Mouse (Mus musculus) megakaryocyte, embryonic 14.5 days (primary cell): ENCODE data around the gene Tpk1. TPM values are rescaled to one million over a fixed set of nuclear protein-coding genes. Genes with fewer than 3 reads are reported as not detected.

Experiments used
- H3K27me3 ChIP-seq: replicated peaks from 2 replicates; pipeline ENCODE3; 2012; ENCODE audit warnings: inconsistent platforms
- H3K36me3 ChIP-seq: replicated peaks from 2 replicates; pipeline ENCODE3; 2012; ENCODE audit warnings: low read length, inconsistent platforms, mixed read lengths
- H3K4me1 ChIP-seq: 2 replicates; pipeline ENCODE4 v1.6.1; 2012; ENCODE audit warnings: inconsistent platforms
- H3K4me3 ChIP-seq: replicated peaks from 2 replicates; pipeline ENCODE3; 2012; ENCODE audit warnings: moderate library complexity, mild to moderate bottlenecking, inconsistent platforms
- H3K9me3 ChIP-seq: 2 replicates; pipeline ENCODE4 v1.6.1; 2012; ENCODE audit warnings: inconsistent platforms
- FLI1 ChIP-seq: IDR thresholded peaks from 2 replicates; pipeline ENCODE4 v1.6.1; 2012; ENCODE audit warnings: low read length, inconsistent platforms, mixed read lengths
- GATA1 ChIP-seq: IDR thresholded peaks from 3 replicates; pipeline ENCODE4 v1.6.1; 2012; ENCODE audit warnings: mixed read lengths, low read length, inconsistent platforms, borderline replicate concordance
- polyA plus RNA-seq: library from polyadenylated mRNA; stranded (reverse); fragments of >175 nt; gene quantifications from 2 replicates; pipeline ENCODE4 v1.2.3, GENCODE M21; 2012; ENCODE audit warnings: low replicate concordance; ENCODE audit not compliant: insufficient read depth

Gene Tpk1
- polyA plus RNA-seq, 1 experiment = not detected

GRCm38 (mm10) chr6:43310071-43310470 lies 356.0 kb downstream of the Tpk1 start:
- Histone ChIP-seq H3K9me3 (no peaks in the 10 kb centered on the region), H3K4me3 (no peak overlapping the region), H3K4me1 (peaks cover 4% of the 10 kb centered on the region), H3K36me3 (no peaks in the 10 kb centered on the region), H3K27me3 (peaks cover 6% of the 10 kb centered on the region)
- no peak for TF ChIP-seq FLI1
- no peak for TF ChIP-seq GATA1

- peaks cover 4% of the 10 kb centered on the region for H3K4me1 ChIP-seq
- H3K9me3 ChIP-seq = no peaks in the 10 kb centered on the region
- no peak within 1 kb of the TSS for H3K4me3 ChIP-seq
- peaks cover 6% of the 10 kb centered on the region for H3K27me3 ChIP-seq
- H3K36me3 ChIP-seq = no peaks in the 10 kb centered on the region
- TF ChIP-seq GATA1 (no peak), FLI1 (no peak)
Observed at GRCm38 (mm10) chr6:43309454-43309853, 356.6 kb downstream of the Tpk1 start, which contains the start of gene Nobox. Nobox (minus strand) TSS chr6:43309554.

- peaks cover 7% of the 10 kb centered on the region for H3K27me3 ChIP-seq
- no peak for TF ChIP-seq FLI1
- no peak for TF ChIP-seq GATA1
- H3K36me3 ChIP-seq = no peaks in the 10 kb centered on the region
- peaks cover 28% of the 10 kb centered on the region for H3K4me1 ChIP-seq
- no peak overlapping the region for H3K4me3 ChIP-seq
- no peaks in the 10 kb centered on the region for H3K9me3 ChIP-seq
Observed at GRCm38 (mm10) chr6:43297508-43297850, 368.6 kb downstream of the Tpk1 start.

- TF ChIP-seq FLI1 = no peak
- no peak for TF ChIP-seq GATA1
Observed at GRCm38 (mm10) chr6:43296798-43297507, 369.1 kb downstream of the Tpk1 start.

GRCm38 (mm10) chr6:43295908-43296307 lies 370.2 kb downstream of the Tpk1 start:
- Histone ChIP-seq H3K27me3 (peaks cover 5% of the 10 kb centered on the region), H3K4me1 (peaks cover 36% of the 10 kb centered on the region), H3K4me3 (peak overlapping the region; percentile 75), H3K9me3 (no peaks in the 10 kb centered on the region), H3K36me3 (no peaks in the 10 kb centered on the region)
- no peak for TF ChIP-seq GATA1
- TF ChIP-seq FLI1 = no peak

More at GRCm38 (mm10) chr6:43296798-43297507, 369.1 kb downstream of the Tpk1 start:
- H3K27me3 ChIP-seq = peaks cover 7% of the 10 kb centered on the region
- H3K4me3 ChIP-seq = no peak overlapping the region
- H3K4me1 ChIP-seq = peaks cover 33% of the 10 kb centered on the region
- no peaks in the 10 kb centered on the region for H3K9me3 ChIP-seq
- H3K36me3 ChIP-seq = no peaks in the 10 kb centered on the region
